Mouse (Mus musculus): ENCODE measurements around the gene Mrps15.
"Not testable (repeated sequence)": the region's sequence is repeated elsewhere in the genome, so short reads cannot be mapped to it uniquely, and the experiment has no call there.

The Mrps15 gene

GRCm38 (mm10) chr4:126079266-126079665 is 32.5 kb downstream of the Mrps15 start:
- no peak for DNase-seq

- DNase-seq = no peak
Measured at GRCm38 (mm10) chr4:126081601-126082000, 34.9 kb downstream of the Mrps15 start.

- DNase-seq = no peak
Measured at GRCm38 (mm10) chr4:126083021-126083420, 36.3 kb downstream of the Mrps15 start.

- DNase-seq = no peak
Measured at GRCm38 (mm10) chr4:126084382-126084781, 37.7 kb downstream of the Mrps15 start.

- DNase-seq = peak; percentile 87
Measured at GRCm38 (mm10) chr4:126085996-126086576, 39.4 kb downstream of the Mrps15 start.

- DNase-seq = no peak
Measured at GRCm38 (mm10) chr4:126090101-126090847, 43.5 kb downstream of the Mrps15 start.

GRCm38 (mm10) chr4:126090848-126091124 is 44.1 kb downstream of the Mrps15 start:
- no peak for DNase-seq

- no peak for DNase-seq
Measured at GRCm38 (mm10) chr4:126091873-126092272, 45.1 kb downstream of the Mrps15 start.

GRCm38 (mm10) chr4:126095622-126096430 is 49.1 kb downstream of the Mrps15 start:
- not testable (repeated sequence) for DNase-seq

GRCm38 (mm10) chr4:126096464-126097111 is 49.9 kb downstream of the Mrps15 start, which contains the start of gene Lsm10:
Gene Lsm10 (plus strand): TSS chr4:126096623.
- peak; percentile 93 for DNase-seq

- no peak for DNase-seq
Measured at GRCm38 (mm10) chr4:126097711-126098253, 51.1 kb downstream of the Mrps15 start.

- no peak for DNase-seq
Measured at GRCm38 (mm10) chr4:126099365-126099764, 52.6 kb downstream of the Mrps15 start.

- no peak for DNase-seq
Measured at GRCm38 (mm10) chr4:126100764-126101163, 54.0 kb downstream of the Mrps15 start.

GRCm38 (mm10) chr4:126102061-126102841 is 55.5 kb downstream of the Mrps15 start:
- DNase-seq = no peak

- DNase-seq = peak; percentile 87
Measured at GRCm38 (mm10) chr4:126103057-126103581, 56.4 kb downstream of the Mrps15 start.

GRCm38 (mm10) chr4:126103590-126104068 is 56.9 kb downstream of the Mrps15 start, which contains the start of gene Stk40:
Gene Stk40 (plus strand): TSS chr4:126103957.
- DNase-seq = peak; percentile 96

GRCm38 (mm10) chr4:126104261-126105075 is 57.7 kb downstream of the Mrps15 start:
- DNase-seq = peak; percentile 83

All from cerebellum, adult 11-12 months (tissue).